Mouse (Mus musculus): ENCODE measurements around the gene Klrb1b. TPM values are rescaled to one million over a fixed set of nuclear protein-coding genes. Genes with fewer than 3 reads are reported as not detected.
"Not testable (repeated sequence)": the region's sequence is repeated elsewhere in the genome, so short reads cannot be mapped to it uniquely, and the experiment has no call there.

Klrb1b gene
- polyA plus RNA-seq, 1 experiment from 2014 or later, result not detected

DNA sequence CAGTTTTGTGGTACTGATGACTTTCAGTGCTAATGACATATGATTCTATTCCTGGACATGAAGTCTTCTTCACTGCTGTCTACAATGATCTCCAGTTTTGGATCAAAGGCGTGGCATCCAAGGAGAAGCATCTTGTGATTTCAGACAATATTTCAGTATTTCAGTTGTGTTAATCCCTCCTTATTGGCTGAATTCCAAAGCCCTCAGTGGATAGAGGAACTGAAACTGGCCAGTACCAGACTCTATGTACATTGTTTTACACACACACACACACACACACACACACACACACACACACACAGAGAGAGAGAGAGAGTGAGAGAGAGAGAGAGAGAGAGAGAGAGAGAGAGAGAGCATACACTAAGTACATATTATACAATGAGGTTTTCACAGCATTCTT is 39.7 kb downstream of the Klrb1b start:
- H3K27ac ChIP-seq (ENCODE audit: low read depth, low read length); H3K36me3 ChIP-seq (ENCODE audit: control insufficient read depth, insufficient read depth, low read length); DNase-seq (ENCODE audit: low spot score); H3K4me3 ChIP-seq (ENCODE audit: low read depth, low read length); H3K9ac ChIP-seq (ENCODE audit: low read depth, low read length); H3K4me1 ChIP-seq (replicated peaks; ENCODE audit: control insufficient read depth, insufficient read depth, low read length); ATAC-seq (replicated peaks; ENCODE audit: low FRiP score); H3K9me3 ChIP-seq (ENCODE audit: control insufficient read depth, low read length); H3K27me3 ChIP-seq (replicated peaks; ENCODE audit: control insufficient read depth, insufficient read depth, low read length); H3K4me2 ChIP-seq: not testable (repeated sequence)
- 70% methylated on average over 1 of the region's 1 CpGs for WGBS

DNA sequence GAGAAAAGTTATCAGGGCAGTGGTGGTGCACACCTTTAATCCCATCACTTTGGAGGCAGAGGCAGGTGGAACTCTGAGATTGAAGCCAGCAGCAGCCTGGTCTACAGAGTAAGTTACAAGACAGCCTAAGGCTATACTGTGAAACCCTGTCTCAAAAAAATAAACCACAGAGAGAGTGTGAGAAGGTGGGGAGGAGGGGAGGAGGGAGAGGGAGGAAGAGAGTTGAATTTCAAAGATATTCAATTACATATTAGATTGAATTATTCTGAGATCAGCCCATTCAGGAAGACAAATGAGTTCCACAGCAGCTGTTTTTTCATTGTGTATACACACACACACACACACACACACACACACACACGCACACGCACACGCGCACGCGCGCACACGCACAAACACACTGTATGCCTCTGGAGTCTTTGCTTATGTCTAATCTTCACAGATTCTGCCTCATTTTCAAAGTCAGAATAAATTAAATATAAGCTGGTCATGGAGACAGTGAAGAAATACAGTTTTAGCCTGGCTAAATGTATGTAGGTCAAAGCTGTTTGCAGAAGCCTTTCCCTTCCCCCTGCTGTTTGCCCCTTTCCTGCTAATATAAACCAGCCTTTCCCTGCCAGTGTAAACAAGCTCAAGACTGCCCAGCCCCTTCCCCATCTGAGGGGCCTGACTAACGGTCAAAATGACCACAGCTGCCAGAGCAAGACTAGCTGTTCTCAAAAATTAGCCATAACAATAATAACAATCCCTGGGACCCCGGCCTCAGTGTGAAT is 56.5 kb downstream of the Klrb1b start:
- no peak for ATAC-seq (replicated peaks; ENCODE audit: low FRiP score)
- no peak overlapping the region for H3K9ac ChIP-seq (ENCODE audit: low read depth, low read length)
- 79% methylated on average over 10 of the region's 10 CpGs for WGBS
- no peaks in the 10 kb centered on the region for H3K36me3 ChIP-seq (ENCODE audit: control insufficient read depth, insufficient read depth, low read length)
- H3K27me3 ChIP-seq (replicated peaks; ENCODE audit: control insufficient read depth, insufficient read depth, low read length), result no peaks in the 10 kb centered on the region
- peaks cover 2% of the 10 kb centered on the region; the same call in 1 of the 2 replicates for H3K9me3 ChIP-seq (ENCODE audit: control insufficient read depth, low read length)
- no peak overlapping the region for H3K27ac ChIP-seq (ENCODE audit: low read depth, low read length)
- no peak overlapping the region for H3K4me3 ChIP-seq (ENCODE audit: low read depth, low read length)
- no peak for DNase-seq (ENCODE audit: low spot score)
- H3K4me1 ChIP-seq (replicated peaks; ENCODE audit: control insufficient read depth, insufficient read depth, low read length), result no peaks in the 10 kb centered on the region; the same call in 1 of the 2 replicates
- no peak overlapping the region for H3K4me2 ChIP-seq

DNA sequence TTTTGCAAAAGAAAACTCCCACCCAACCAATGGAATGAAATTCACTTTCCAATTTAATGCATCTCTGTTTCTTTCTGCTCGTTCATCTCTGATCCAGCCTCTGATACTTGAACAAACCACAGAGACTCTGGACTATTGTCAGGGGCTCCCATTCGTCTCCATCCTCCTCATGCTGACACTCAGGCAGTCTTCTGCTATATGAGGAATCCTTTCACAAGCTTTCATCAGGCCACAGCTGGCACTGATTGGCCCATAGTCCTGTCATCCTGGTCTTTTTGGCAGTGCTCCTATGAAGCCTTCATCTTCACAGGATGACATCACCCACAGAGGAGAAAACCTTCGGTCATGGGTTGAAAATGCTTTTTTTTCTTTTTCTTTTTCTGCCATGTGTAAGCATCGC is 58.1 kb downstream of the Klrb1b start:
- Histone ChIP-seq H3K4me2 (no peak overlapping the region), H3K27me3 (replicated peaks; ENCODE audit: control insufficient read depth, insufficient read depth, low read length) (no peaks in the 10 kb centered on the region), H3K36me3 (ENCODE audit: control insufficient read depth, insufficient read depth, low read length) (no peaks in the 10 kb centered on the region), H3K27ac (ENCODE audit: low read depth, low read length) (no peak overlapping the region), H3K9me3 (ENCODE audit: control insufficient read depth, low read length) (no peaks in the 10 kb centered on the region), H3K9ac (ENCODE audit: low read depth, low read length) (no peak overlapping the region), H3K4me3 (ENCODE audit: low read depth, low read length) (no peak overlapping the region), H3K4me1 (replicated peaks; ENCODE audit: control insufficient read depth, insufficient read depth, low read length) (no peaks in the 10 kb centered on the region; the same call in none of the 2 replicates)
- WGBS, result 73% methylated on average over 4 of the region's 4 CpGs
- ATAC-seq (replicated peaks; ENCODE audit: low FRiP score) (no peak), DNase-seq (ENCODE audit: low spot score) (no peak)

DNA sequence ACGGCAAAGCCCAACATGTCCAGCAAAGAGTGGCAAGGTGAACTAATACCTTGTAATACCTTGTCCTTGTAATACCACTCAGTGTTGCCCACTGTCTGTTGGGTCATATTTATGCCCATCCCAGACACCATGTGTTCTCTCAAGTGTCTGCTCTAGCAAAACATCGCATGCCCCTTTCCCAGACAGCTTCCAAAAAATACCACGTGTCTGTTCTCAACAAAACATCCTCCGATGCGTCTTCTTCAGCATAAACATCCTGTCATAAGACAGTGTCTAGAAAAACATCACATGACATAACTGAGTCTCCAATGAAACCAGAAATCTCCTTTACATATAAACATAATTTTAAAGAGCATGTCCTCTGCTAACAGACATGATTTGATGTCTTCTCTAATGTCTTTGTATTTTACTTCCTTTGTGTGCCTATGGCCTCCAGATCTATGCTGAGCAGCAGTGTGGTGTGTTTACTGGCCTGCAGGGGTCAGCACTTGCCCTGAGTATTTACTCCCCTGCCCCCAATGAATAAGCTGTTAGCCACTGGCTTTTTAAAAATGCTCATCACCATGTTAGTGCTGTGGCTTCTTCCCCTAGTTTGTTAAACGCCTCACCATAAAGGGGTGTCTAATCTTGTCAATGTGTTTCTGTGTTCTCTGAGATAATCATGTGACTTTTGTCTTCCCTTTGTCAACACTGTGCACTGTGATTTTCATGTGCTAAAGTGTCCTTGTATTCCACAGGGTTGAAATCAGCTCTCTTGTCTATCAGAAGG is 59.5 kb downstream of the Klrb1b start:
- H3K36me3 ChIP-seq (ENCODE audit: control insufficient read depth, insufficient read depth, low read length); H3K4me2 ChIP-seq; H3K9me3 ChIP-seq (ENCODE audit: control insufficient read depth, low read length); H3K27ac ChIP-seq (ENCODE audit: low read depth, low read length); H3K4me1 ChIP-seq (replicated peaks; ENCODE audit: control insufficient read depth, insufficient read depth, low read length); DNase-seq (ENCODE audit: low spot score); H3K4me3 ChIP-seq (ENCODE audit: low read depth, low read length); H3K27me3 ChIP-seq (replicated peaks; ENCODE audit: control insufficient read depth, insufficient read depth, low read length); H3K9ac ChIP-seq (ENCODE audit: low read depth, low read length): not testable (repeated sequence)
- WGBS, result 65% methylated on average over 6 of the region's 6 CpGs
- 0 out of 2 replicates have a peak, but pooled peaks have one; percentile 22 for ATAC-seq (replicated peaks; ENCODE audit: low FRiP score)

DNA sequence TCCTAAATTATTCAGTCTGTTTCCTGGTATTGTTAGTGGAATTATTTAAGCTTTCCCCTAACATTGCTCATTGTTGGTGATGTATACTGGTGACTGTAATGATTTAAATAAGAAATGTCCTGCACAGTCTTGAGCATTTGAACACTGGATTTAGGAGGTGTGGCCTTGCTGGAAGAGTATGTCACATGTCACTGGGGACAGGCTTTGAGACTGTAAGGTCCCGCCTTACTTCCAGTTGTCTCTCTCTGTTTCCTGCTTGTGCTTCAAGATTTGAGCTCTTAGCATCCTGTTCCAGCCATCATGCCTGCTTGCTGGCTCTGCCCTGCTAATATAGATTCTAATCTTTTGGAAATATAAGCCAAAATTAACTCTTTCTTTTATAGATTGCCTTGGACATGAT is 60.9 kb downstream of the Klrb1b start:
- Histone ChIP-seq H3K27ac (ENCODE audit: low read depth, low read length) (no peak overlapping the region), H3K4me2 (no peak overlapping the region), H3K27me3 (replicated peaks; ENCODE audit: control insufficient read depth, insufficient read depth, low read length) (no peaks in the 10 kb centered on the region), H3K36me3 (ENCODE audit: control insufficient read depth, insufficient read depth, low read length) (no peaks in the 10 kb centered on the region), H3K4me1 (replicated peaks; ENCODE audit: control insufficient read depth, insufficient read depth, low read length) (peaks cover 3% of the 10 kb centered on the region), H3K9me3 (ENCODE audit: control insufficient read depth, low read length) (no peaks in the 10 kb centered on the region), H3K9ac (ENCODE audit: low read depth, low read length) (no peak overlapping the region), H3K4me3 (ENCODE audit: low read depth, low read length) (no peak overlapping the region)
- DNase-seq (ENCODE audit: low spot score) (no peak), ATAC-seq (replicated peaks; ENCODE audit: low FRiP score) (no peak)
- WGBS, result 61% methylated on average over 1 of the region's 1 CpGs

DNA sequence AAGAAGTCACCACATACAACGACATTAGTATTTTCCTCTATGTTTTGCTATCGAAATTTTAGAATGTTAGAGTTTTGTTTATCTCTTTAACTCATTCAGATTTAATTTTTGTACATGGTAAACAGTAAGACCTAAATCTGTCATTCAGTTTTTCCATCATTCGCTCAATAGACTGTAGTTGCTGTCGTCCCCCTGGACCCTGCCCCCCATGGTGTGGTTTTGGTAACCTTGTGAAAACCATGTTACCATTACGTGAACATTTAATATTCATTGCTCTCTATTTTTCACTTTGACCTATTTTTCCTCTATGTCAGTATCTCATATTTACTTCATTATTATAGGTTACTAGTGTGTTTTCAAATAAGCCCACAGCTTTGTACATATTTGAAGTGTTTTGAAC is 61.5 kb downstream of the Klrb1b start:
- 19% methylated on average over 5 of the region's 5 CpGs for WGBS
- no peak overlapping the region for H3K27ac ChIP-seq (ENCODE audit: low read depth, low read length)

DNA sequence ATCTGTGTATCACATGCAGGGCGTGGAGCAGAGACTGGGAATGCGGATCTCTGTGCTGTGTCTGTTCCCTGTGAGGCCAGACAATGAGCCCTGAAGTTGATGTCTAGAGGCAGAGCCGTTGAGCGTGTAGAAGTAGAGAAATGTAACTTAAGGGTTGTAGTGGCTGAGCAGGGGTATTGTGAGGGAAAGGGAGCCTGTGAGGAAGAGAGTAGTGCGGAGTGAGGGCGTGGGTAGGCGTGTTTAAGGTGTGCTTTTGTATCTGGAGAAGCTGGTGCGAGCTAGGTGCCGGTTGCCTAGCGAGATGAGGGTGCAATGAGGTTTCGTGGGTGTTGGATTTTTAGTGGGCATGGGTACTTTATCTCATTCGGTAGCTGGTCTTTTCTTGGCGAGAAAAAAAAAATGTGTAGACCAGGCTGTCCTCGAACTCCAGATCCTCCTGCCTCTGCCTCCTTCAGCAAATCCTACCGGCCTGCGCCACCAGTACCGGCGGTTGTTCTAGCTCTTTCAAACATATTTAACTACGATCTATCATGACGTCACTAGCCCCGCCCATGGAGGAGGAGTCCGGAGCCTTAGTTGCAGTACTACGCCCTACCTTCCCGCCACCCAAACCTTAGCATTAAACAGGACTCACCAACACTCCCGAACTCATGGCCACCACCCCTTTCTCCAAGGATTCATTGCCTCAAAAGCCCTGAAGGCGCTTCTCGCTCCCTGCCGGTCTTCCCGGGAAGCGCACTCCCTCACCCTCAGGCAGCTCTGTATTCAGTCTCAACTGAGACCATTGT is 62.2 kb downstream of the Klrb1b start:
- ATAC-seq (replicated peaks; ENCODE audit: low FRiP score), result peak; percentile 87
- Histone ChIP-seq H3K9ac (ENCODE audit: low read depth, low read length) (peak overlapping the region; percentile 54; the same call in 1 of the 2 replicates), H3K36me3 (ENCODE audit: control insufficient read depth, insufficient read depth, low read length) (no peaks in the 10 kb centered on the region), H3K4me2 (peak overlapping the region; percentile 89), H3K4me3 (ENCODE audit: low read depth, low read length) (peak overlapping the region; percentile 64), H3K27me3 (replicated peaks; ENCODE audit: control insufficient read depth, insufficient read depth, low read length) (no peaks in the 10 kb centered on the region), H3K27ac (ENCODE audit: low read depth, low read length) (no peak overlapping the region; the same call in 1 of the 2 replicates), H3K9me3 (ENCODE audit: control insufficient read depth, low read length) (no peaks in the 10 kb centered on the region), H3K4me1 (replicated peaks; ENCODE audit: control insufficient read depth, insufficient read depth, low read length) (peaks cover 3% of the 10 kb centered on the region)
- DNase-seq (ENCODE audit: low spot score), result peak; percentile 99
- 3% methylated on average over 30 of the region's 30 CpGs for WGBS

More for the DNA sequence above, 61.5 kb downstream of the Klrb1b start:
- peaks cover 3% of the 10 kb centered on the region for H3K4me1 ChIP-seq (replicated peaks; ENCODE audit: control insufficient read depth, insufficient read depth, low read length)
- H3K9me3 ChIP-seq (ENCODE audit: control insufficient read depth, low read length), result no peaks in the 10 kb centered on the region
- H3K4me2 ChIP-seq, result peak overlapping the region; percentile 89
- H3K9ac ChIP-seq (ENCODE audit: low read depth, low read length), result no peak overlapping the region
- H3K36me3 ChIP-seq (ENCODE audit: control insufficient read depth, insufficient read depth, low read length), result no peaks in the 10 kb centered on the region
- DNase-seq (ENCODE audit: low spot score) (no peak), ATAC-seq (replicated peaks; ENCODE audit: low FRiP score) (no peak)
- H3K27me3 ChIP-seq (replicated peaks; ENCODE audit: control insufficient read depth, insufficient read depth, low read length), result no peaks in the 10 kb centered on the region
- H3K4me3 ChIP-seq (ENCODE audit: low read depth, low read length), result peak overlapping the region; percentile 59

Measured in liver, embryonic 11.5 days (tissue).